Mouse (Mus musculus): ENCODE data around the gene Snu13.

GRCm38 (mm10) chr15:82035904-82036689 is 11.3 kb downstream of the Snu13 start:
- TF ChIP-seq POLR2A (IDR thresholded peaks at IDR 0.05; ENCODE audit: control insufficient read depth, extremely low read depth, insufficient read depth, low read length, poor library complexity): no peak
- no peak for TF ChIP-seq CTCF (IDR thresholded peaks at IDR 0.05; ENCODE audit: borderline replicate concordance, control insufficient read depth, extremely low read depth, insufficient read depth, low read length, poor library complexity)
